Mouse (Mus musculus) brain, embryonic 14.5 days (tissue): ENCODE data around the gene Xkr8.
A peak's percentile ranks its signal among the peaks of the same experiment; 100 is the strongest.

Source experiments
- CTCF ChIP-seq: fragments of 200-500 bp; IDR thresholded peaks from 2 replicates; pipeline ENCODE4 v1.5.1; 2012; ENCODE audit warnings: inconsistent platforms, mild to moderate bottlenecking, moderate library complexity, borderline replicate concordance; ENCODE audit not compliant: insufficient read depth, insufficient read length; ENCODE audit errors: extremely low read depth
- POLR2A ChIP-seq: fragments of 200-500 bp; IDR thresholded peaks from 2 replicates; pipeline ENCODE4 v1.6.1; 2012; ENCODE audit warnings: mild to moderate bottlenecking, inconsistent platforms, borderline replicate concordance; ENCODE audit not compliant: poor library complexity, insufficient read depth, insufficient read length, severe bottlenecking; ENCODE audit errors: extremely low read depth

DNA sequence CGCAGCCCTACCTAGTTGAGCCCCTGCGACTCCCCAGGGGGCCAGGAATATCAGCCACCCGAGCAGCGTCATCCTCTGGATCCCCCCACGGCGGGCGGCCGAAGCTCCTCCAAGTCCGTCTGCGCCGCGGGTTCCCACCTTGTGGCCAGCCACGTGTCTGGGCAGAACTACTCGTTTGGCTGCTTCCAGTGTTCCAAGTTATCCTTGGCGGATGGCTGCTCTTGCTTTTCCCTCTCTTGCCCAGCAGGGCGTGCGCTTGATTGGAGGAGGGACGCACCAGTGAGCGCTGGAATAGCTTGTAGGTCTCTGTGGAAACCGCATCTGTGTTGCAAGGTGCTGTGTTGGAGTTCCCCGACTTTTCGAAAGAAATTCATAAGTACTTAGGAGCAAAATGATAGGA is 24.6 kb upstream of the Xkr8 start, which contains the start of gene Smpdl3b:
- TF ChIP-seq POLR2A (no peak), CTCF (peak; percentile 65)
